In genomic region chr7:19698907-19699826, GRCm38 (mm10) we compare ENCODE assay signal across 8 mouse cellular contexts. TPM values are rescaled to one million over a fixed set of nuclear protein-coding genes. Genes with fewer than 3 reads are reported as not detected.
DNase-seq lines count a peak whose midpoint lies in the region; ATAC-seq and TF ChIP-seq lines count a peak whose summit lies in the region.

Apoe (minus strand) TSS chr7:19699188.

- TF ChIP-seq CTCF in heart, adult 2 months (IDR thresholded peaks at IDR 0.05): no peak
- no peak for TF ChIP-seq CTCF in small intestine, adult 2 months (IDR thresholded peaks at IDR 0.05; ENCODE audit: extremely low read depth, insufficient read length, insufficient replicate concordance, low read depth, low read length)

- intact Hi-C loops in heart, adult 2 months (cut with DNase I): no loop called here

- H3K9me3 ChIP-seq in embryonic facial prominence, embryonic 14.5 days (ENCODE audit: control insufficient read depth, low read length): no peaks in the 10 kb centered on the region
- H3K9me3 ChIP-seq in limb, embryonic 10.5 days (replicated peaks): peaks cover 3% of the 10 kb centered on the region; the same call in 1 of the 2 replicates

- H3K4me2 ChIP-seq in embryonic facial prominence, embryonic 14.5 days (ENCODE audit: low read depth, low read length): peak within 1 kb of the TSS; percentile 69

- TF ChIP-seq POLR2A in heart, adult 2 months (IDR thresholded peaks at IDR 0.05; ENCODE audit: insufficient read depth, low read depth, low read length): peak; percentile 81
- TF ChIP-seq POLR2A in small intestine, adult 2 months (IDR thresholded peaks at IDR 0.05; ENCODE audit: low read depth, low read length): no peak

- peaks cover 17% of the 10 kb centered on the region; the same call in 1 of the 2 replicates for H3K36me3 ChIP-seq in embryonic facial prominence, embryonic 14.5 days (ENCODE audit: control insufficient read depth, insufficient read depth, low read length)
- H3K36me3 ChIP-seq in heart, adult 2 months (ENCODE audit: control insufficient read depth, insufficient read depth, low read length): no peaks in the 10 kb centered on the region; the same call in 1 of the 2 replicates
- H3K36me3 ChIP-seq in limb, embryonic 10.5 days: peaks cover 42% of the 10 kb centered on the region
- peaks cover 15% of the 10 kb centered on the region; the same call in 1 of the 2 replicates for H3K36me3 ChIP-seq in small intestine, adult 2 months (ENCODE audit: control insufficient read depth, insufficient read depth, low read length)

- 3% methylated on average over 17 of the region's 20 CpGs for WGBS in embryonic facial prominence, embryonic 14.5 days
- 7% methylated on average over 20 of the region's 20 CpGs for WGBS in heart, adult 2 months
- 3% methylated on average over 20 of the region's 20 CpGs for WGBS in limb, embryonic 10.5 days
- 36% methylated on average over 20 of the region's 20 CpGs for WGBS in small intestine, adult 2 months

- peak within 1 kb of the TSS; percentile 8; the same call in 1 of the 2 replicates for H3K27ac ChIP-seq in embryonic facial prominence, embryonic 14.5 days (replicated peaks; ENCODE audit: low read depth, low read length)
- peak within 1 kb of the TSS; percentile 84 for H3K27ac ChIP-seq in heart, adult 2 months
- H3K27ac ChIP-seq in limb, embryonic 10.5 days: peak within 1 kb of the TSS; percentile 73
- H3K27ac ChIP-seq in small intestine, adult 2 months (ENCODE audit: insufficient read depth, low read depth, low read length): 0 out of 2 replicates have a peak within 1 kb of the TSS, but pooled peaks have one; percentile 31

- peak; percentile 73 for ATAC-seq in embryonic facial prominence, embryonic 14.5 days (ENCODE audit: low read depth)

- H3K4me3 ChIP-seq in embryonic facial prominence, embryonic 14.5 days (ENCODE audit: low read depth, low read length): peak within 1 kb of the TSS; percentile 30
- peak within 1 kb of the TSS; percentile 43 for H3K4me3 ChIP-seq in heart, adult 2 months
- peak within 1 kb of the TSS; percentile 50 for H3K4me3 ChIP-seq in limb, embryonic 10.5 days
- peak within 1 kb of the TSS; percentile 36 for H3K4me3 ChIP-seq in small intestine, adult 2 months (ENCODE audit: low read depth, low read length)

- peak; percentile 39 for DNase-seq in cerebellum, adult 18-20 months
- DNase-seq in cerebellum, adult 9-10 months: no peak
- DNase-seq in embryonic facial prominence, embryonic 14.5 days (ENCODE audit: low spot score): peak; percentile 62
- peak; percentile 79 to 85 for DNase-seq in heart, adult 2 months
- peak; percentile 56 for DNase-seq in kidney, adult 18-20 months
- peak; percentile 63 for DNase-seq in limb, embryonic 10.5 days (ENCODE audit: low spot score)
- peak; percentile 49 for DNase-seq in mesoderm, embryonic 11.5 days (ENCODE audit: low read depth, low spot score)

- no peaks in the 10 kb centered on the region for H3K79me2 ChIP-seq in heart, adult 2 months (replicated peaks; ENCODE audit: control insufficient read depth, insufficient read depth, low read length)

- peak within 1 kb of the TSS; percentile 48 for H3K9ac ChIP-seq in embryonic facial prominence, embryonic 14.5 days (ENCODE audit: low read depth, low read length)
- peak within 1 kb of the TSS; percentile 49 for H3K9ac ChIP-seq in heart, adult 2 months (ENCODE audit: low read depth, low read length)

- 0 out of 2 replicates have a peak, but pooled peaks cover 9% of the 10 kb centered on the region for H3K4me1 ChIP-seq in embryonic facial prominence, embryonic 14.5 days (ENCODE audit: control insufficient read depth, insufficient read depth, low read length)
- peaks cover 18% of the 10 kb centered on the region for H3K4me1 ChIP-seq in heart, adult 2 months (ENCODE audit: control insufficient read depth, insufficient read depth, low read length)
- H3K4me1 ChIP-seq in limb, embryonic 10.5 days: peaks cover 34% of the 10 kb centered on the region
- H3K4me1 ChIP-seq in small intestine, adult 2 months (ENCODE audit: control insufficient read depth, insufficient read depth, insufficient read length, low read length): peaks cover 24% of the 10 kb centered on the region

- no peaks in the 10 kb centered on the region for H3K27me3 ChIP-seq in embryonic facial prominence, embryonic 14.5 days (replicated peaks; ENCODE audit: control insufficient read depth, insufficient read depth, low read length)
- H3K27me3 ChIP-seq in heart, adult 2 months (ENCODE audit: control insufficient read depth, insufficient read depth, low read length): no peaks in the 10 kb centered on the region
- no peaks in the 10 kb centered on the region for H3K27me3 ChIP-seq in limb, embryonic 10.5 days (ENCODE audit: low read depth, poor library complexity, severe bottlenecking)
- no peaks in the 10 kb centered on the region for H3K27me3 ChIP-seq in small intestine, adult 2 months (ENCODE audit: control insufficient read depth, insufficient read depth, low read length)

- TF ChIP-seq EP300 in heart, adult 2 months (IDR thresholded peaks at IDR 0.05; ENCODE audit: insufficient read depth, low read depth, low read length): 0 out of 2 replicates have a peak, but pooled peaks have one; percentile 27

RNA-seq across cellular contexts. Expression of gene Apoe, which starts in this region (rescaled TPM):
- polyA plus RNA-seq in embryonic facial prominence, embryonic 14.5 days (2014; fragmentation: Nextera tagmentation; extraction: Ambion mirVana): 482 and 510 TPM in 2 replicates
- 100 to 1,000 TPM; 278 to 293 TPM for total RNA-seq in heart, adult 2 months (2021)
- 456 and 519 TPM in 2 replicates for polyA plus RNA-seq in heart, adult 2 months (2012; rRNA removed)
- 63.0 and 83.6 TPM in 2 replicates for polyA plus RNA-seq in limb, embryonic 10.5 days (2016; fragmentation: Nextera tagmentation; extraction: Ambion mirVana)
- 591 and 688 TPM in 2 replicates for polyA plus RNA-seq in small intestine, adult 2 months (2012; rRNA removed)

Comparison
In these comparisons a context has a peak if more than half of its experiments do, and no peak if none do; other contexts are left out.
1. H3K27ac ChIP-seq: peak in every context shown above with its lines; median percentile 84 in heart, adult 2 months; 73 in limb, embryonic 10.5 days; 31 in small intestine, adult 2 months; 8 in embryonic facial prominence, embryonic 14.5 days.